Mouse (Mus musculus) urinary bladder, postnatal 10 days (tissue): ENCODE results near the gene Lin37.

Source experiments
- DNase-seq: peaks from one replicate; pipeline ENCODE4 v3.0.0; 2022; ENCODE audit warnings: low spot score

The Lin37 gene

GRCm38 (mm10) chr7:30586455-30587020 is 26.9 kb upstream of the Lin37 start:
- no peak for DNase-seq

- DNase-seq: no peak
These were observed 25.5 kb upstream of the Lin37 start for GRCm38 (mm10) chr7:30585170-30585569.

GRCm38 (mm10) chr7:30584339-30584738 is 24.7 kb upstream of the Lin37 start:
- no peak for DNase-seq

GRCm38 (mm10) chr7:30581547-30581946 is 21.9 kb upstream of the Lin37 start:
- DNase-seq: no peak

- DNase-seq: no peak
These were observed 20.3 kb upstream of the Lin37 start for GRCm38 (mm10) chr7:30579950-30580349.

GRCm38 (mm10) chr7:30572969-30573368 is 13.3 kb upstream of the Lin37 start:
- no peak for DNase-seq

GRCm38 (mm10) chr7:30572389-30572788 is 12.8 kb upstream of the Lin37 start:
- no peak for DNase-seq

- DNase-seq: no peak
These were observed 7.9 kb upstream of the Lin37 start for GRCm38 (mm10) chr7:30567555-30567954.

- no peak for DNase-seq
These were observed 6.4 kb upstream of the Lin37 start for GRCm38 (mm10) chr7:30566033-30566432.

GRCm38 (mm10) chr7:30564970-30565571 is 5.4 kb upstream of the Lin37 start, which contains the start of gene Igflr1:
Igflr1 (plus strand) TSS chr7:30565427.
- DNase-seq: no peak

- DNase-seq: no peak
These were observed 4.3 kb upstream of the Lin37 start for GRCm38 (mm10) chr7:30563906-30564280.

GRCm38 (mm10) chr7:30563117-30563905 is 3.7 kb upstream of the Lin37 start, which contains the start of the genes U2af1l4, Gm49396 and Psenen:
U2af1l4 (plus strand) TSS chr7:30563301.
Gm49396 (plus strand) TSS chr7:30563344.
Psenen (minus strand) TSS chr7:30563627.
- peak; percentile 82 for DNase-seq

GRCm38 (mm10) chr7:30562526-30563116 is 3.0 kb upstream of the Lin37 start:
- no peak for DNase-seq

- DNase-seq: no peak
These were observed 658 bp upstream of the Lin37 start for GRCm38 (mm10) chr7:30560296-30560695.

- DNase-seq: no peak
These were observed 789 bp downstream of the Lin37 start for GRCm38 (mm10) chr7:30558656-30559442.

GRCm38 (mm10) chr7:30557901-30558514 is 1.6 kb downstream of the Lin37 start:
- DNase-seq: no peak

- DNase-seq: no peak
These were observed 2.6 kb downstream of the Lin37 start for GRCm38 (mm10) chr7:30556894-30557536.

- DNase-seq: no peak
These were observed 5.6 kb downstream of the Lin37 start for GRCm38 (mm10) chr7:30553810-30554584.

- no peak for DNase-seq
These were observed 6.5 kb downstream of the Lin37 start for GRCm38 (mm10) chr7:30553021-30553589.
